Mouse (Mus musculus) embryonic fibroblast, embryonic 13.5 days (primary cell): ENCODE measurements at regions not wholly inside any gene's neighbourhood (a gene's known extent, or its start where the extent isn't known, plus 50 kb on each side); places are given as distances from the start of the nearest gene placed in this dataset.

Source experiments
- CTCF ChIP-seq: IDR thresholded peaks from 2 replicates; pipeline ENCODE4 v1.5.1; 2011; ENCODE audit warnings: mild to moderate bottlenecking, control low read depth, low read length, moderate library complexity, borderline replicate concordance; ENCODE audit not compliant: insufficient read depth
- POLR2A ChIP-seq: IDR thresholded peaks from 2 replicates; pipeline ENCODE4 v1.6.1; 2011; ENCODE audit warnings: low read depth, mild to moderate bottlenecking, control low read depth, low read length, moderate library complexity

DNA sequence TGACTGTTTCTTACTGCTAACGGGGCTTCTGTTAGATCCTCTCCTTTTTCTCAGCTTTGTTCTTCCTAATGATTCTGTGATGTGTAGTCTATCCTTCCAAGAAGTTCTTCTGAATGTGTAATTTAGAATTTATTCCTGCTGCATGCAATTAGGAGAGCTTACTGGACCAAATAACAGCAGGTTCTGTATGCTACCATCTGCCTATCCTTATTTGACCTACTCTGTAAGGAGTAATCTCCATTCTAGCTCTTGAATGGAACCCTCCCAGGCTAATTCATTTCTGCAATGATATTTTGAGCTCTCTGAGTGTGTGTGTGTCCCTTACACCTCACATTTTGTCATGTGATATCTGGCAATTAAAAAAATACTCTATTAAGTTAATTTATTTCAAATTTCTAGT is 201.9 kb upstream of the Got2 start:
- TF ChIP-seq CTCF (no peak), POLR2A (no peak)
